Mouse (Mus musculus) intestine, postnatal 0 days (tissue): Measurements from ENCODE around the gene Tacc3. TPM values are rescaled to one million over a fixed set of nuclear protein-coding genes. Genes with fewer than 3 reads are reported as not detected.

Source experiments
- ATAC-seq: fragments of 200-750 bp; cut with Nextera tagmentation; 2 replicates; pipeline ENCODE4 v1.8.0; 2017; ENCODE audit warnings: mild to moderate bottlenecking, moderate TSS enrichment, moderate library complexity
- H3K27ac ChIP-seq: fragments of 300-500 bp; sonication (generic); 2 replicates; pipeline ENCODE4 v1.5.1; 2014; ENCODE audit warnings: mild to moderate bottlenecking, low read depth, low read length, moderate library complexity
- H3K27me3 ChIP-seq: fragments of 300-500 bp; sonication (generic); replicated peaks from 2 replicates; pipeline ENCODE4 v1.6.1; 2014; ENCODE audit warnings: low read length, mixed read lengths; ENCODE audit not compliant: control insufficient read depth, insufficient read depth
- H3K36me3 ChIP-seq: fragments of 300-500 bp; sonication (generic); 2 replicates; pipeline ENCODE4 v1.6.1; 2014; ENCODE audit warnings: mild to moderate bottlenecking, moderate library complexity; ENCODE audit not compliant: control insufficient read depth, insufficient read depth
- H3K4me1 ChIP-seq: fragments of 300-500 bp; sonication (generic); replicated peaks from 2 replicates; pipeline ENCODE4 v1.6.1; 2014; ENCODE audit warnings: antibody characterized with exemption, low read length, mixed read lengths; ENCODE audit not compliant: control insufficient read depth, insufficient read depth
- H3K4me2 ChIP-seq: fragments of 300-500 bp; sonication (generic); replicated peaks from 2 replicates; pipeline ENCODE4 v1.6.1; 2014; ENCODE audit warnings: low read depth, mild to moderate bottlenecking, moderate library complexity
- H3K4me3 ChIP-seq: fragments of 300-500 bp; sonication (generic); 2 replicates; pipeline ENCODE4 v1.5.1; 2014; ENCODE audit warnings: low read depth, low read length
- H3K9ac ChIP-seq: fragments of 300-500 bp; sonication (generic); 2 replicates; pipeline ENCODE4 v1.6.1; 2014; ENCODE audit warnings: mild to moderate bottlenecking, low read depth, low read length
- H3K9me3 ChIP-seq: fragments of 300-500 bp; sonication (generic); 2 replicates; pipeline ENCODE4 v1.6.1; 2016; ENCODE audit warnings: mixed run types; ENCODE audit not compliant: control insufficient read depth
- CTCF ChIP-seq: sonication (generic); IDR thresholded peaks from 2 replicates; pipeline ENCODE4 v1.5.1; 2016; ENCODE audit warnings: low read depth, mild to moderate bottlenecking, control low read depth, antibody characterized with exemption, moderate library complexity
- WGBS: fragments of 180-500 bp; shearing (Covaris S2); extraction: QIAGEN DNeasy Blood & Tissue Kit; methylation state at CpG from one replicate; pipeline ENCODE4 v1.1.7; 2014; 5-methylcytosine and 5-hydroxymethylcytosine counted together
- polyA plus RNA-seq: library from polyadenylated mRNA; unstranded; fragments of >200 nt; fragmentation: Nextera tagmentation; extraction: Ambion mirVana; gene quantifications from 2 replicates; pipeline ENCODE4 v1.2.1, GENCODE M21; 2015

Gene Tacc3
- polyA plus RNA-seq, 1 experiment from 2014 or later: 39.3 TPM

GRCm38 (mm10) chr5:33651921-33652782, 5.8 kb upstream of the Tacc3 start, which contains the start of gene Slbp:
Gene Slbp, minus strand, starts transcription at chr5:33652574.
- Histone ChIP-seq H3K4me3 (peak within 1 kb of the TSS; percentile 72), H3K36me3 (peaks cover 28% of the 10 kb centered on the region), H3K9ac (peak within 1 kb of the TSS; percentile 60), H3K4me2 (peak within 1 kb of the TSS; percentile 74), H3K27me3 (no peaks in the 10 kb centered on the region), H3K4me1 (0 out of 2 replicates have a peak, but pooled peaks cover 8% of the 10 kb centered on the region), H3K27ac (peak within 1 kb of the TSS; percentile 92), H3K9me3 (no peaks in the 10 kb centered on the region)
- no peak for TF ChIP-seq CTCF
- WGBS: under 1% methylated on average over 82 of the region's 82 CpGs
- ATAC-seq: peak; percentile 94

DNA sequence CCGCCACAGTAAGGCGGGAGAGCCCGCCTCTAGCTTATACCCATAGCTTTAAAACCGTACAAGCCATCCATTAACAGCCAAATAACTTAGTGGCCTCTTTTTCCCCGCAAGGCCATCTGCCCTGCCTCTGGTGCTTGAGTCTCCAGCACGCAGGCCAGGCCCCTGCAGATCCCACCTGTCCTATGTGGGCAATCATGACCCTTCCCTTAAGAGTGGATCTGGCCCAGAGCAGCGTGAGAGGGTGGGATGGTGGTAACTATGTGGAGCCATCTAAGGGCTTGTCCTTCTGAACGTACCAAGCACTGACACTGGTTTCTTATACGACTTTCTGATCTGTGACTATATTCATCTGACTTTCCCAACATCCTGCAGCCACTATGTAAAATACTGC, 5.2 kb upstream of the Tacc3 start:
- Histone ChIP-seq H3K27ac (no peak overlapping the region), H3K36me3 (peaks cover 22% of the 10 kb centered on the region), H3K4me2 (peak overlapping the region; percentile 74), H3K9ac (no peak overlapping the region), H3K4me3 (peak overlapping the region; percentile 72; the same call in 1 of the 2 replicates), H3K4me1 (0 out of 2 replicates have a peak, but pooled peaks cover 8% of the 10 kb centered on the region), H3K9me3 (no peaks in the 10 kb centered on the region), H3K27me3 (no peaks in the 10 kb centered on the region)
- no peak for TF ChIP-seq CTCF
- no peak for ATAC-seq
- WGBS: 5% methylated on average over 9 of the region's 9 CpGs

DNA sequence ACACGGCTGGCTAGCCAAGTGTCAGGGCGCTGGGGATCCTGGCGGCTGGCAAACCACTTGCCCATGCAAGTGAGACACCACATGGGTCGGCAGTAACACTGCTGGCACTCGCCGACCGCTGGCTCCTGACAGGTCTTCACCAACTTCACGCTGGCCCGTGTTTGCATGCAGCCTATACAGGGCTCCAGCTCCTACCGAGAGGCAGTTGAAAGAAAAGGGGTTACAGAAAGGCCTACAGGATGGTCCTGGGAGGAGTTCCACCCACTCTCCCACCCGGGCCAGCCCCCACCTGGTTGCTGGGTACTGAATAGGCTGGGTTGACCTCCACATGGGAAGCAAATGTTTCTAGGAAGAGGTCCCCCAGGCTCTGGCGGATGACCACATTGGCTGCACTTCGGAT, 3.5 kb upstream of the Tacc3 start:
- H3K4me3 ChIP-seq: no peak overlapping the region
- H3K4me1 ChIP-seq: 0 out of 2 replicates have a peak, but pooled peaks cover 8% of the 10 kb centered on the region
- H3K9me3 ChIP-seq: no peaks in the 10 kb centered on the region
- WGBS: 93% methylated on average over 13 of the region's 13 CpGs
- no peak overlapping the region for H3K27ac ChIP-seq
- TF ChIP-seq CTCF: no peak
- peaks cover 16% of the 10 kb centered on the region; the same call in 1 of the 2 replicates for H3K36me3 ChIP-seq
- H3K4me2 ChIP-seq: no peak overlapping the region
- H3K9ac ChIP-seq: no peak overlapping the region
- no peaks in the 10 kb centered on the region for H3K27me3 ChIP-seq
- ATAC-seq: no peak

GRCm38 (mm10) chr5:33655251-33655840, 2.6 kb upstream of the Tacc3 start:
- TF ChIP-seq CTCF: no peak
- no peak overlapping the region for H3K4me3 ChIP-seq
- H3K36me3 ChIP-seq: peaks cover 16% of the 10 kb centered on the region; the same call in 1 of the 2 replicates
- ATAC-seq: no peak
- no peak overlapping the region for H3K4me2 ChIP-seq
- no peak overlapping the region for H3K27ac ChIP-seq
- no peaks in the 10 kb centered on the region for H3K27me3 ChIP-seq
- 0 out of 2 replicates have a peak, but pooled peaks cover 8% of the 10 kb centered on the region for H3K4me1 ChIP-seq
- H3K9ac ChIP-seq: no peak overlapping the region
- H3K9me3 ChIP-seq: no peaks in the 10 kb centered on the region
- 93% methylated on average over 10 of the region's 10 CpGs for WGBS

- 32% methylated on average over 1 of the region's 1 CpGs for WGBS
- H3K27ac ChIP-seq: 0 out of 2 replicates have a peak overlapping the region, but pooled peaks have one; percentile 79
- peak overlapping the region; percentile 86 for H3K4me3 ChIP-seq
- TF ChIP-seq CTCF: no peak
- peaks cover 29% of the 10 kb centered on the region; the same call in 1 of the 2 replicates for H3K36me3 ChIP-seq
- 0 out of 2 replicates have a peak, but pooled peaks cover 8% of the 10 kb centered on the region for H3K4me1 ChIP-seq
- peak overlapping the region; percentile 60 for H3K9ac ChIP-seq
- no peaks in the 10 kb centered on the region for H3K9me3 ChIP-seq
- no peak for ATAC-seq
- peak overlapping the region; percentile 72 for H3K4me2 ChIP-seq
- H3K27me3 ChIP-seq: no peaks in the 10 kb centered on the region
Observed at GRCm38 (mm10) chr5:33656739-33657138, 1.2 kb upstream of the Tacc3 start.

DNA sequence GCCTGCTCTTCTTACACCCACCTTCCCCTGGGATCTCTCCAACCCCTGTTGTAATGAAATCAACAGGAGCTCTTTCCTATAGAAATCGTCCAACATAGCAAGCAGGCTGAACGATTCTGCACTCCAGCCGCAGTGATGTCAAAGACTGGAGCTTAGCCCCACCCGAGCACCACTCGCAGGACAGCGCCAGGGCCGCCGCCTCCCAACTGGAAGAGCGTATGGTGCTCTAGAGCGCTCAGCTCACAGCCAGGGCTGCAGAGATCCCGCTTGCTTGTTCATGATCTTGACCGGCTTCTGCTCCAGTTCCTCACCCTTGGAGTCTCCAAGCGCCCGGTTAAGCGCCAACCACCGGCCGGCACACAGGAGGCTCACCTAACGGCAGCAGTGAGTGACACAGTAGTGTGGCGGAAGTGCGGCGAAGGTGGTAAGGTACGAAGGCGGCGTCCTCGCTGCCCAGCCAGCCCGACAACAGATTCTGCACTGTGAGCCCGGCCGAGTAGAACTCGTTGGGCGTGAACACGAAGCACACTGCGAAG, 609 bp upstream of the Tacc3 start:
- TF ChIP-seq CTCF: no peak
- Histone ChIP-seq H3K27me3 (no peaks in the 10 kb centered on the region), H3K27ac (peak overlapping the region; percentile 79), H3K4me2 (peak overlapping the region; percentile 72), H3K36me3 (peaks cover 35% of the 10 kb centered on the region; the same call in 1 of the 2 replicates), H3K9ac (peak overlapping the region; percentile 60), H3K4me1 (0 out of 2 replicates have a peak, but pooled peaks cover 8% of the 10 kb centered on the region), H3K9me3 (no peaks in the 10 kb centered on the region), H3K4me3 (peak overlapping the region; percentile 86)
- peak; percentile 62 for ATAC-seq
- WGBS: under 1% methylated on average over 32 of the region's 32 CpGs
